Mouse (Mus musculus): ENCODE results near the gene Olfr307. TPM values are rescaled to one million over a fixed set of nuclear protein-coding genes. Genes with fewer than 3 reads are reported as not detected.

Gene Olfr307
- polyA plus RNA-seq, 1 experiment from 2014 or later = not detected

GRCm38 (mm10) chr7:86313608-86314007, 23.8 kb downstream of the Olfr307 start, which contains the start of gene Olfr309:
Olfr309 (minus strand) TSS chr7:86313708.
- Histone ChIP-seq H3K4me2 (ENCODE audit: low read length) (no peak within 1 kb of the TSS), H3K27ac (ENCODE audit: low read depth) (no peak within 1 kb of the TSS), H3K4me1 (replicated peaks; ENCODE audit: control insufficient read depth, insufficient read depth, low read length) (no peaks in the 10 kb centered on the region), H3K9ac (ENCODE audit: low read length) (no peak within 1 kb of the TSS), H3K27me3 (replicated peaks; ENCODE audit: control insufficient read depth, insufficient read depth, low read length) (no peaks in the 10 kb centered on the region), H3K36me3 (ENCODE audit: control insufficient read depth, insufficient read depth, low read length) (no peaks in the 10 kb centered on the region), H3K9me3 (ENCODE audit: control insufficient read depth, low read length) (no peaks in the 10 kb centered on the region), H3K4me3 (ENCODE audit: low read depth, low read length) (no peak within 1 kb of the TSS)
- ATAC-seq (replicated peaks; ENCODE audit: low FRiP score, low TSS enrichment, low read depth) = no peak
- no peak for DNase-seq (ENCODE audit: low spot score)
- 70% methylated on average over 2 of the region's 2 CpGs for WGBS

Small RNAs within 50 kb of the gene (microRNA-seq; reads per million reads assigned to microRNA genes)
- gene Gm23192 = not detected

Other genes with a start within 250 kb of the Olfr307 start
- not detected in 2 replicates for gene Vmn2r75, start 165.8 kb downstream of the Olfr307 start, polyA plus RNA-seq (2014; fragmentation: Nextera tagmentation; extraction: Ambion mirVana)
- gene Vmn2r76, start 91.3 kb downstream of the Olfr307 start, polyA plus RNA-seq (2014; fragmentation: Nextera tagmentation; extraction: Ambion mirVana) = not detected in 2 replicates
- gene Olfr310, start 60.4 kb downstream of the Olfr307 start, polyA plus RNA-seq (2014; fragmentation: Nextera tagmentation; extraction: Ambion mirVana) = not detected in 2 replicates
- not detected in 2 replicates for gene Olfr309, start 23.9 kb downstream of the Olfr307 start, polyA plus RNA-seq (2014; fragmentation: Nextera tagmentation; extraction: Ambion mirVana)
- gene Olfr308, start 12.0 kb downstream of the Olfr307 start, polyA plus RNA-seq (2014; fragmentation: Nextera tagmentation; extraction: Ambion mirVana) = not detected in 2 replicates
- gene Olfr305, start 29.3 kb upstream of the Olfr307 start, polyA plus RNA-seq (2014; fragmentation: Nextera tagmentation; extraction: Ambion mirVana) = not detected in 2 replicates
- gene Olfr304, start 49.1 kb upstream of the Olfr307 start, polyA plus RNA-seq (2014; fragmentation: Nextera tagmentation; extraction: Ambion mirVana) = not detected in 2 replicates
- gene Olfr303, start 60.2 kb upstream of the Olfr307 start, polyA plus RNA-seq (2014; fragmentation: Nextera tagmentation; extraction: Ambion mirVana) = not detected in 2 replicates
- not detected in 2 replicates for gene Olfr301, start 66.3 kb upstream of the Olfr307 start, polyA plus RNA-seq (2014; fragmentation: Nextera tagmentation; extraction: Ambion mirVana)
- not detected in 2 replicates for gene Olfr299, start 122.3 kb upstream of the Olfr307 start, polyA plus RNA-seq (2014; fragmentation: Nextera tagmentation; extraction: Ambion mirVana)
- gene Olfr298, start 154.9 kb upstream of the Olfr307 start, polyA plus RNA-seq (2014; fragmentation: Nextera tagmentation; extraction: Ambion mirVana) = not detected in 2 replicates
- not detected in 2 replicates for gene Olfr297, start 182.4 kb upstream of the Olfr307 start, polyA plus RNA-seq (2014; fragmentation: Nextera tagmentation; extraction: Ambion mirVana)
- gene Olfr295, start 246.3 kb upstream of the Olfr307 start, polyA plus RNA-seq (2014; fragmentation: Nextera tagmentation; extraction: Ambion mirVana) = not detected in 2 replicates

Measured in intestine, embryonic 14.5 days (tissue).